Mouse (Mus musculus) heart, adult 11 months (tissue): ENCODE data around the gene Grin2a.

ENCODE experiments used
- DNase-seq: peaks from one replicate; pipeline ENCODE4 v3.0.0; 2022

Gene Grin2a

DNA sequence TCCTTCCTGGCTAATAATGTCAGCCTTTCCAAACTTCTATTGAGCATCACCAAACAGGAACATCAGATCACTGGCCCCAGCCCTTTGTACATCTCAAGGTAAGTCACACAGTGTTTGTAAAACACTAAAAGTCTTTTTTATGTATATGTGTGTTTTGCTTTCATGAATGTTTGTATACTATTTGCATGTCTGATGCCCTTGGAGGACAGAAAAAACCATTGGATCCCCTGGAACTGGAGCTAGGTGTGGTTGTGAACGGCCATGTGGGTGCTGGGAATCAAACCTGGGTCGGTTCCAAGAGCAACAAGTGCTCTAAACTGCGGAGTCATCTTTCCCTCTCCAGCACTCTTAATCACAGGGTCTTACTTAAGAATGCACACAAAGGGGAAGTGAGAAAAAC is 245.7 kb downstream of the Grin2a start:
- peak; percentile 34 for DNase-seq

- no peak for DNase-seq
These were observed 252.9 kb downstream of the Grin2a start for GRCm38 (mm10) chr16:9742443-9742842.

- peak; percentile 17 for DNase-seq
These were observed 256.7 kb downstream of the Grin2a start for GRCm38 (mm10) chr16:9738679-9739078.

DNA sequence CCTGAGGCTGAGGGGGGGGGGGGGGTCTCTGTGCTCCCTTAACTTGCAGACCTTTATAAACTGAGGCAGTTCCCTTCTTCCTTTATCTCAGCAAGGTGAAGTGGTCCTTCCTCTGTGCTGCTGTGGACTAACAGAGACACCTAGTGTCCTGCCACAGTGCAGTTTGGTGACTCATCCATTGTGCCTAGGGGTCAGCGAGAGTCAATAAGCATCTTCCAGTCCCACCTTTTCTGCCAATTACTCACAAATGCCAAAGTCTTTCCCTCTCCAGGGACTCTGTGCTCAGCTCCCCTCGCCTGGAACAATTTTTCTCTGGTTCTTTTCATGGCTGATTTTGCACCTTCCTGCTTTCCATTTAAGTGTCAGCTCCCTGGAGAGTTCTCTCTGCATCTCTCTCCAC is 258.2 kb downstream of the Grin2a start:
- peak; percentile 69 for DNase-seq

- DNase-seq: peak; percentile 61
These were observed 259.8 kb downstream of the Grin2a start for GRCm38 (mm10) chr16:9735365-9736080.

- no peak for DNase-seq
These were observed 267.8 kb downstream of the Grin2a start for GRCm38 (mm10) chr16:9727603-9728002.

DNA sequence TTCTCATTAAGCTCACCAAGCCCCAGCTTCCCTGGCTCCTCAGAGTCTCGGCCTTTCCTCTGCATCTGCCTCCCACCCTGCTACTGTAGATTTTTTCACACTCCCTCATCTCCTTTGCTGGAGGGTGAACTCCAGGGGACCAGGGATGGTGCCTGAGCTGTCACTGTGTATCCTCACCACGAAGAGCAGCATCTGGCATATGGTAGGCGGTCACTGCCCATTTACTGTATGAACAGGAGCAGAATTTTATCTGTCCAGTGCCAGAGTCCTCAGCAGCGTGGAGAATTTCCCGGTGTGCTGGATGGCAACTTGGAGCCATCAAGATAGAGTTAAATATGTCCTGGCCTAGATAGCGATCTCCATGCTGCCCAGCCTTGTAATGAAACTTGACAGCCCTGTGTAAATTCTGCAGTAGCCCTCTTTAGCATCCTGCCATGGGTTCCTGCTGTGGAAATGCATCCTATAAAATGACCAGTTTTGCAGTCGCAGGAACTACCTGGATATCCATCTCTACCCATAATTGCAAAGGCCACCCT is 269.7 kb downstream of the Grin2a start:
- DNase-seq: no peak

- DNase-seq: peak; percentile 2
These were observed 284.0 kb downstream of the Grin2a start for GRCm38 (mm10) chr16:9711398-9711797.

GRCm38 (mm10) chr16:9709921-9710320 is 285.4 kb downstream of the Grin2a start:
- peak; percentile 74 for DNase-seq

- DNase-seq: no peak
These were observed 298.2 kb downstream of the Grin2a start for GRCm38 (mm10) chr16:9697141-9697540.

DNA sequence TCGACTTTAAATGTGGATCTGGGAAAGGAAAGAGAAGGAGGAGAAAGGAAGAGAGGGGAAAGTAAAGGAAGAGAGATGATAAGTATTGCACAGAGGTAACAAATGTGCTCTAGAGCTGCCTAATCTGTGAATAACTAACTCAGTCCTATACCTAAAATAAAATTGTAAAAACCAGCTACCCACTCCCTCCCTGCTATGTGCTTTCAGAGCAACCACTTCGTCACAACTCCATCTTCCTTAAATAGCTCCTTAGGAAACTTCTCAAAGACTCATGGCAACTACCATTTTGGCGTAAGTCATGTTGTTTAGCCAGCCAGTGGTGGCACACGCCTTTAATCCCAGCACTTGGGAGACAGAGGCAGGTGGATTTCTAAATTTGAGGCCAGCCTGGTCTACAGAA is 301.3 kb downstream of the Grin2a start:
- no peak for DNase-seq

DNA sequence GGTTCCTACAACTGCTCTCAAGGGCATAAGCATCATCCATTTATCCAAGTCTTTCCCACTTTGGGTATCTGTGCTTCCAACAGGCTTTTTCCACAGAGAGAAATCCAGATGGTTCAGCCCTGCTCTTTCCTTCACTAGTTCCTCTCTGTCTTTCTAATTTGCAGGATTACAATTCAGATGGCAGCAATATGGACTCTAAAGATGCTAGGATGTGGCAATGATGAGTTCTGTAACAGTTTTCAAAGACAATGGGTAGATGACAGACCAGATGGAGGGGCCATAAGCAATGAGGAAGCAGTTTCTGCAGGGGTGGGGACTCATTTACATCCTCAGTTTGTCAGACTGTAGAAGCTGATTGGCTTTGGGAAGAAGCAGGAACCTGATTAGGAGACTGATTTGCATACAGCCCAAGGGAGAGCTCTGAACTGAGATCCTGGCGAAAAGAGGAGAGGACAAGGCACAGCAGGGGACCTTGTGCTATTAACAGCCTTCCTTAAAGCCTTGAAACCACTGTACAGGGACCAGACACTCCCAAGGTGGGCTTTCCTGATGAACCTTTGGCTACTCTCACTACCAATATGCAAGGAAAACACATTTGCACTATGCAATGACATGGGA is 306.7 kb downstream of the Grin2a start:
- DNase-seq: peak; percentile 29

DNA sequence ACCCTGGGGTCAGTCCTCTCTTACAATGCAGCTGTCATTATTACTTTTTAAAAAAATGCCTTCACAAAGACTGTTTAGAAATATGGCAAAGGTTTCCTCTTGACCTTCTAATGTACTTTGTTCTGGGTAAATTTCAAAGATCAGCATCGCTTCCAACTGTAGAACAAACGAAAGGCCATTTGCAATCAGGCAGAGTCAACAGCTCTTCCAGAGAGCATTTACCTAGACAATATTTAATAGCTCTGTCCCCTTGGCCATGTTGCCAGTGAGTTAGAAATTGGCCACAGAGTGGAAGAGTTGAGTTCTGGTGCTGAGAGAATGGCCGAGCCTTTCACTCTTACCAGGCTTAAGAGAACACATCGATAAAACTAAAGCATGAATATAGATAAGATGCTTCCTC is 314.8 kb downstream of the Grin2a start:
- no peak for DNase-seq

GRCm38 (mm10) chr16:9679994-9680393 is 315.4 kb downstream of the Grin2a start:
- DNase-seq: peak; percentile 23

- DNase-seq: peak; percentile 51
These were observed 316.6 kb downstream of the Grin2a start for GRCm38 (mm10) chr16:9678750-9679149.

- DNase-seq: no peak
These were observed 323.0 kb downstream of the Grin2a start for GRCm38 (mm10) chr16:9672390-9672789.

DNA sequence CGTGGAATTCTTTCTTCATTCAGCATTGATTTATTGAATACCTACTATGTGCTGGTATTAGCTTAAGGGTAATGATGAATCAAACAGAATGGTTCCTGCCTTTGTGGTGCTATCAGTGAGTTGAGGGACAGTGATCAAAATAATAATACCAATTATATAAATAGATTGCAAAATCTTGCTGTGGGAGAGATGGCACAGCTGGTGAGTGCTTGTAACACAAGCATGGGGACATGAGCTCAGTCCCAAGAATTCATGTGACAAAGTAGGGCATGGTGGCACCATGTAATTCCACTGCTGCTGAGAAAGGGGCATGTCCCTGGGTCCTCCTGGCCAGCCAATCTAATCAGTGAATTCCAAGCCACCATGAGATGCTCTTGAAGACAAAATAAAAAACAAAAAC is 324.1 kb downstream of the Grin2a start:
- no peak for DNase-seq

- no peak for DNase-seq
These were observed 324.6 kb downstream of the Grin2a start for GRCm38 (mm10) chr16:9670750-9671161.

DNA sequence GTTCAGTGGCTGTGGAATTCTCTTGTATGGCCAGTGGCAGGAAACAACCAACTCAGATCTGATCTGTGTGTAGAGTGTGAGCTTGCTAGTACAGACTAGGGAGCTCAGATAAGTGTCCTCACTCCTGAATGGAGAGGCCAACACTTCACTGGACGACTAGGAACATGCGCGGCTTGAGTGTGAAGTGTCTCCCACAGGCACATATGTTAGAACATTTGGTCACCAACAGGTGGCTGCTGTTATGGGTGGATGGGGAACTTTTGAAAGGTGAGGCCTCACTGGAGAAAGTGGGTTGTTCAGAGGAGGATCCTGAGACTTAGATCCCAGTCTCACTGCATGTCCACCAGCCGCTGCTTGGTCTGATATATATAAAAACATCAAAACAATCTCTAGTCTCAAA is 329.5 kb downstream of the Grin2a start:
- no peak for DNase-seq

DNA sequence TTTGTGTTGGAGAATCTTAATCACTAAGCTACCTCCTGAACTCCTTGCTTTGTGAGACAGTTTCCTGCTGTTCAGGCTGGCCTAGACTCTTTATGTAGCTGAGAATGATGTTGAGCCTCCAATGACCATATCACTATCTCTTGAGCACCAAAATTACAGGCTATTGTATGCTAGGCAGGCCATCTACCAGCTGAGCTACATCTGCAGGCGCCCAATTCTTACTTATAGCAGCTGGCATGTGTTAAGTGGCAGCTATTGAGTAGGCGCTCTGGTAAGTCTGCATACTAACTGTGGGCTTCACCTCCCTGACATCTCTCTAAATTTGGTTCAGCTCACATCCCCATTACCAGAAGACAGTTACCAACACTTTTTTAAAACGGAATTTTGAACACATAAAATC is 331.3 kb downstream of the Grin2a start:
- DNase-seq: no peak

DNA sequence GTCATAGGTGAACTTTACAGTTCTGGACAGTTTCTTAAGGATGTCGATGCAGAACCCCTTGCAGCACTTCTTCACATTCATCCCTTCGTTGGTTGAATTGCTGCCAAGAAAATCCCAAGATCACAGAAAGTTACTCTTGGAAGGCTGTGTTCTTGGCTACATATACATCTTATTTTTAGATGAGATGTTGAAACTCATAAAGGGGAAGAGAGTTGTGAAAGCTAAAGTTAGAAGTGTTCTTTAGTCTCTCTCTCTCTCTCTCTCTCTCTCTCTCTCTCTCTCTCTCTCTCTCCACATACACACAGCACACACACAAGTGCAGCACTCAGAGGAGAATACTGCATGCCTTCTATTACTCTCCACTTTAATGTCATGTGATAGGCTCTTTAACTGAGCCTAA is 331.9 kb downstream of the Grin2a start:
- DNase-seq: no peak

GRCm38 (mm10) chr16:9625652-9626444 is 369.5 kb downstream of the Grin2a start:
- peak; percentile 42 for DNase-seq

DNA sequence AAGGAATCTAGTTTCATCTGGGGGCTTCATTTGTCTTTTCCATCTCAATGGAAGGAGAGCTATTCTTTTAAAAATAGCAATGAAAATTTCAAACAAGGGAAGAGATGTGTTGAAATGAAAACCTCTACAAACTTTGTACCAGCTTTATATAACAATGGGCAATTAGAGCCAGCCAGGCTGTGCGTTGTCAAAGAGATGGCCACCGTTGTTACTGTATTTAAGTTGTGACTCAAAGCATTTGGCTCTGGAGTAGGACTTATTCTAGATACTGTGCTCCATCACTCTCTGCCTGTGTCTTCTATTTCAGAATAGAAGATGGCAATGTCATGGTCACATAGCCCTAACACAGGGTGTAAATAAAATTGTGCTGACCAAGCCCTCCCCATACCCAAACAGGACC is 371.0 kb downstream of the Grin2a start:
- DNase-seq: peak; percentile 9

GRCm38 (mm10) chr16:9618206-9618605 is 377.2 kb downstream of the Grin2a start:
- no peak for DNase-seq
